Mouse (Mus musculus) macrophage (primary cell): ENCODE measurements around the gene Ado. TPM values are rescaled to one million over a fixed set of nuclear protein-coding genes. Genes with fewer than 3 reads are reported as not detected.
A peak's percentile ranks its signal among the peaks of the same experiment; 100 is the strongest.

ENCODE experiments used
- H3K27ac ChIP-seq: fragments of 350-480 bp; formaldehyde crosslinking; 2 replicates; pipeline ENCODE4 v1.9.0; 2021
- H3K36me3 ChIP-seq: fragments of 350-480 bp; formaldehyde crosslinking; 2 replicates; pipeline ENCODE4 v1.9.0; 2021; ENCODE audit errors: inconsistent target
- H3K4me3 ChIP-seq: fragments of 350-480 bp; formaldehyde crosslinking; 2 replicates; pipeline ENCODE4 v1.9.0; 2021; ENCODE audit errors: inconsistent target
- H3K79me2 ChIP-seq: fragments of 350-480 bp; formaldehyde crosslinking; 2 replicates; pipeline ENCODE4 v1.9.0; 2021; ENCODE audit errors: inconsistent target
- WGBS: methylation state at CpG from one replicate; pipeline ENCODE4 v1.1.7; 2026; ENCODE audit warnings: inconsistent platforms; ENCODE audit not compliant: missing documents; 5-methylcytosine and 5-hydroxymethylcytosine counted together
- polyA plus RNA-seq: library from polyadenylated mRNA; stranded (reverse); fragments of 250-400 nt; gene quantifications from 3 replicates; pipeline ENCODE4 v1.2.4, GENCODE M21; 2018; ENCODE audit warnings: inconsistent platforms

Gene Ado
- polyA plus RNA-seq, 1 experiment from 2014 or later: 12.0 TPM

GRCm38 (mm10) chr10:67547850-67548260 lies 900 bp downstream of the Ado start:
- peak overlapping the region; percentile 58 for H3K4me3 ChIP-seq
- 0 out of 2 replicates have a peak, but pooled peaks cover 15% of the 10 kb centered on the region for H3K36me3 ChIP-seq
- 13% methylated on average over 20 of the region's 20 CpGs for WGBS
- peak overlapping the region; percentile 50 for H3K27ac ChIP-seq
- H3K79me2 ChIP-seq: peaks cover 45% of the 10 kb centered on the region

GRCm38 (mm10) chr10:67540591-67540990 lies 8.2 kb downstream of the Ado start:
- 0 out of 2 replicates have a peak, but pooled peaks cover 10% of the 10 kb centered on the region for H3K36me3 ChIP-seq
- peaks cover 17% of the 10 kb centered on the region for H3K79me2 ChIP-seq
- WGBS: 87% methylated on average over 19 of the region's 19 CpGs
- H3K4me3 ChIP-seq: no peak overlapping the region
- H3K27ac ChIP-seq: no peak overlapping the region

- Histone ChIP-seq H3K79me2 (peaks cover 4% of the 10 kb centered on the region; the same call in 1 of the 2 replicates), H3K4me3 (peak overlapping the region; percentile 55; the same call in 1 of the 2 replicates), H3K27ac (no peak overlapping the region), H3K36me3 (0 out of 2 replicates have a peak, but pooled peaks cover 3% of the 10 kb centered on the region)
- WGBS: 60% methylated on average over 3 of the region's 6 CpGs
Observed at GRCm38 (mm10) chr10:67539401-67539730, 9.4 kb downstream of the Ado start.

GRCm38 (mm10) chr10:67538585-67539400 lies 10.0 kb downstream of the Ado start:
- Histone ChIP-seq H3K27ac (no peak overlapping the region), H3K36me3 (no peaks in the 10 kb centered on the region), H3K4me3 (peak overlapping the region; percentile 55), H3K79me2 (no peaks in the 10 kb centered on the region)
- 3% methylated on average over 48 of the region's 50 CpGs for WGBS

- Histone ChIP-seq H3K27ac (0 out of 2 replicates have a peak overlapping the region, but pooled peaks have one; percentile 37), H3K4me3 (peak overlapping the region; percentile 55), H3K79me2 (no peaks in the 10 kb centered on the region), H3K36me3 (no peaks in the 10 kb centered on the region)
- 2% methylated on average over 19 of the region's 19 CpGs for WGBS
Observed at GRCm38 (mm10) chr10:67538106-67538505, 10.6 kb downstream of the Ado start.

- WGBS: under 1% methylated on average over 49 of the region's 51 CpGs
- peak overlapping the region; percentile 55 for H3K4me3 ChIP-seq
- H3K27ac ChIP-seq: peak overlapping the region; percentile 37
- no peaks in the 10 kb centered on the region for H3K79me2 ChIP-seq
- H3K36me3 ChIP-seq: no peaks in the 10 kb centered on the region
Observed at GRCm38 (mm10) chr10:67537151-67537994, 11.4 kb downstream of the Ado start.

- H3K36me3 ChIP-seq: no peaks in the 10 kb centered on the region
- peak overlapping the region; percentile 55 for H3K4me3 ChIP-seq
- H3K27ac ChIP-seq: peak overlapping the region; percentile 37
- 3% methylated on average over 17 of the region's 32 CpGs for WGBS
- no peaks in the 10 kb centered on the region for H3K79me2 ChIP-seq
Observed at GRCm38 (mm10) chr10:67536621-67537141, 12.1 kb downstream of the Ado start.

GRCm38 (mm10) chr10:67535972-67536371 lies 12.8 kb downstream of the Ado start:
- H3K36me3 ChIP-seq: no peaks in the 10 kb centered on the region
- under 1% methylated on average over 31 of the region's 35 CpGs for WGBS
- peak overlapping the region; percentile 55 for H3K4me3 ChIP-seq
- peak overlapping the region; percentile 17; the same call in 1 of the 2 replicates for H3K27ac ChIP-seq
- H3K79me2 ChIP-seq: no peaks in the 10 kb centered on the region

GRCm38 (mm10) chr10:67535256-67535655 lies 13.5 kb downstream of the Ado start, which contains the start of gene Egr2:
Gene Egr2, plus strand, starts transcription at chr10:67535475.
- WGBS: under 1% methylated on average over 35 of the region's 37 CpGs
- no peaks in the 10 kb centered on the region for H3K36me3 ChIP-seq
- peak within 1 kb of the TSS; percentile 55 for H3K4me3 ChIP-seq
- H3K27ac ChIP-seq: peak within 1 kb of the TSS; percentile 17; the same call in 1 of the 2 replicates
- no peaks in the 10 kb centered on the region for H3K79me2 ChIP-seq

- Histone ChIP-seq H3K79me2 (no peaks in the 10 kb centered on the region), H3K27ac (no peak overlapping the region), H3K4me3 (no peak overlapping the region), H3K36me3 (no peaks in the 10 kb centered on the region)
- 86% methylated on average over 4 of the region's 4 CpGs for WGBS
Observed at GRCm38 (mm10) chr10:67529769-67530168, 19.0 kb downstream of the Ado start.

GRCm38 (mm10) chr10:67526435-67526834 lies 22.3 kb downstream of the Ado start:
- Histone ChIP-seq H3K79me2 (no peaks in the 10 kb centered on the region), H3K27ac (no peak overlapping the region), H3K4me3 (no peak overlapping the region), H3K36me3 (no peaks in the 10 kb centered on the region)
- WGBS: 88% methylated on average over 9 of the region's 9 CpGs

GRCm38 (mm10) chr10:67524694-67525093 lies 24.1 kb downstream of the Ado start:
- Histone ChIP-seq H3K36me3 (no peaks in the 10 kb centered on the region), H3K27ac (no peak overlapping the region), H3K79me2 (no peaks in the 10 kb centered on the region), H3K4me3 (no peak overlapping the region)
- WGBS: 89% methylated on average over 7 of the region's 7 CpGs

GRCm38 (mm10) chr10:67524130-67524529 lies 24.6 kb downstream of the Ado start:
- Histone ChIP-seq H3K4me3 (no peak overlapping the region), H3K27ac (no peak overlapping the region), H3K36me3 (no peaks in the 10 kb centered on the region), H3K79me2 (no peaks in the 10 kb centered on the region)
- WGBS: 93% methylated on average over 3 of the region's 3 CpGs

- no peak overlapping the region for H3K4me3 ChIP-seq
- H3K27ac ChIP-seq: no peak overlapping the region
- H3K79me2 ChIP-seq: no peaks in the 10 kb centered on the region
- 30% methylated on average over 3 of the region's 3 CpGs for WGBS
- no peaks in the 10 kb centered on the region for H3K36me3 ChIP-seq
Observed at GRCm38 (mm10) chr10:67518733-67519132, 30.0 kb downstream of the Ado start.
